Mouse (Mus musculus) forebrain, embryonic 14.5 days (tissue): ENCODE results near the gene St7. TPM values are rescaled to one million over a fixed set of nuclear protein-coding genes. Genes with fewer than 3 reads are reported as not detected.
A peak's percentile ranks its signal among the peaks of the same experiment; 100 is the strongest.

ENCODE experiments used
- ATAC-seq: fragments of 200-750 bp; cut with Nextera tagmentation; 2 replicates; pipeline ENCODE4 v1.8.0; 2017; ENCODE audit warnings: mild to moderate bottlenecking, moderate library complexity
- DNase-seq: peaks from one replicate; pipeline ENCODE4 v3.0.0-alpha.2; 2015; ENCODE audit warnings: low spot score
- H3K27ac ChIP-seq: fragments of 300-500 bp; sonication (generic); 2 replicates; pipeline ENCODE4 v1.5.1; 2014; ENCODE audit warnings: low read depth, mild to moderate bottlenecking, control low read depth, low read length, moderate library complexity
- H3K27me3 ChIP-seq: fragments of 300-500 bp; sonication (generic); replicated peaks from 2 replicates; pipeline ENCODE4 v1.6.1; 2014; ENCODE audit warnings: low read length, control low read depth, mixed read lengths; ENCODE audit not compliant: control insufficient read depth, insufficient read depth
- H3K36me3 ChIP-seq: fragments of 300-500 bp; sonication (generic); 2 replicates; pipeline ENCODE4 v1.6.1; 2014; ENCODE audit warnings: low read length, control low read depth; ENCODE audit not compliant: control insufficient read depth, insufficient read depth
- H3K4me1 ChIP-seq: fragments of 300-500 bp; sonication (generic); 2 replicates; pipeline ENCODE4 v1.6.1; 2014; ENCODE audit warnings: antibody characterized with exemption, low read length, control low read depth; ENCODE audit not compliant: control insufficient read depth, insufficient read depth
- H3K4me2 ChIP-seq: fragments of 300-500 bp; sonication (generic); 2 replicates; pipeline ENCODE4 v1.6.1; 2014; ENCODE audit warnings: mild to moderate bottlenecking, control low read depth, low read length
- H3K4me3 ChIP-seq: fragments of 300-500 bp; sonication (generic); 2 replicates; pipeline ENCODE4 v1.5.1; 2014; ENCODE audit warnings: low read depth, low read length, control low read depth
- H3K9ac ChIP-seq: fragments of 300-500 bp; sonication (generic); 2 replicates; pipeline ENCODE4 v1.6.1; 2014; ENCODE audit warnings: mild to moderate bottlenecking, low read length, control low read depth, moderate library complexity
- H3K9me3 ChIP-seq: fragments of 300-500 bp; sonication (generic); replicated peaks from 2 replicates; pipeline ENCODE4 v1.6.1; 2016; ENCODE audit warnings: low read length, control low read depth, mixed read lengths; ENCODE audit not compliant: control insufficient read depth
- WGBS: fragments of 180-500 bp; shearing (Covaris S2); extraction: QIAGEN DNeasy Blood & Tissue Kit; methylation state at CpG from one replicate; pipeline ENCODE4 v1.1.7; 2014; 5-methylcytosine and 5-hydroxymethylcytosine counted together
- polyA plus RNA-seq: library from polyadenylated mRNA; unstranded; fragments of >200 nt; fragmentation: Nextera tagmentation; extraction: Ambion mirVana; gene quantifications from 2 replicates; pipeline ENCODE4 v1.2.1, GENCODE M21; 2014

The St7 gene
- polyA plus RNA-seq, 1 experiment from 2014 or later: 55.2 TPM

DNA sequence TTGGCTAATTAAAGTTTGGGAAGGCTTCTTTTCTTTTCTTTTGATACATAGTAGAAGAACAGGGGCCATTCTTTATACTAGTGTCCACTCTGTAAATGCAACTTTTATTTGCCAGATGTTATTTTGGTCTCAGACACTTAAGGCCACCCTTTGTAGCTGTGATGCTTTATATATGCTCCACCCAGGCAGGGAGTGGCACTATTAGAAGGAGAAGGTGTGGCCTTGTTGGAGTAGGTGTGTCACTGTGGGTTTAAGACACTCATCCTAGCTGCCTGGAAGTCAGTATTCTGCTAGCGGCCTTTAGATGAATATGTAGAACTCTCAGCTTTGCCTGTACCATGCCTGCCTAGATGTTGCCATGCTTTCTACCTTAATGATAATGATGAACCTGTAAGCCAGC, 137.2 kb downstream of the St7 start:
- Histone ChIP-seq H3K9me3 (no peaks in the 10 kb centered on the region), H3K4me3 (no peak overlapping the region), H3K4me2 (no peak overlapping the region), H3K27ac (no peak overlapping the region), H3K36me3 (peaks cover 7% of the 10 kb centered on the region; the same call in 1 of the 2 replicates), H3K9ac (no peak overlapping the region), H3K27me3 (no peaks in the 10 kb centered on the region), H3K4me1 (no peaks in the 10 kb centered on the region)
- ATAC-seq (no peak), DNase-seq (no peak)
- WGBS: 97% methylated on average over 1 of the region's 1 CpGs

DNA sequence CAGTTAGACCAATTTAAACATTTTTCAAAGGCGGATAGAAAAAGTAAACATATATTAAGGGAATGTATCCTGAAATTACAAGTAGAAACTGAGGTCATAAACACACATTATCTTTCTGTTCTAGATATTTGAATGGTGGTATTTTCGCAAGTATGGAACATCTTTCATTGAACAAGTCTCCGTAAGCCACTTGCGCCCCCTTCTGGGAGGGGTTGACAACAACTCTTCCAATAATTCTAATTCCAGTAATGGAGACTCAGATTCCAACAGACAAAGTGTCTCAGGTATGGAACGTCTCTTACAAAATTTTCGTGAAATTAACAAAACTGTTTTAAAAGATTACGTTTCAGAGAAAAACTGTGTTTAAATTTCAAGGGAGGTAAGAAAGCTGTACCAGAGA, 141.8 kb downstream of the St7 start:
- no peaks in the 10 kb centered on the region for H3K4me1 ChIP-seq
- 40% methylated on average over 7 of the region's 7 CpGs for WGBS
- ATAC-seq: no peak
- H3K4me2 ChIP-seq: no peak overlapping the region
- DNase-seq: peak; percentile 80
- no peak overlapping the region for H3K27ac ChIP-seq
- H3K27me3 ChIP-seq: no peaks in the 10 kb centered on the region
- no peaks in the 10 kb centered on the region for H3K9me3 ChIP-seq
- H3K36me3 ChIP-seq: peaks cover 11% of the 10 kb centered on the region
- H3K4me3 ChIP-seq: no peak overlapping the region
- no peak overlapping the region for H3K9ac ChIP-seq

DNA sequence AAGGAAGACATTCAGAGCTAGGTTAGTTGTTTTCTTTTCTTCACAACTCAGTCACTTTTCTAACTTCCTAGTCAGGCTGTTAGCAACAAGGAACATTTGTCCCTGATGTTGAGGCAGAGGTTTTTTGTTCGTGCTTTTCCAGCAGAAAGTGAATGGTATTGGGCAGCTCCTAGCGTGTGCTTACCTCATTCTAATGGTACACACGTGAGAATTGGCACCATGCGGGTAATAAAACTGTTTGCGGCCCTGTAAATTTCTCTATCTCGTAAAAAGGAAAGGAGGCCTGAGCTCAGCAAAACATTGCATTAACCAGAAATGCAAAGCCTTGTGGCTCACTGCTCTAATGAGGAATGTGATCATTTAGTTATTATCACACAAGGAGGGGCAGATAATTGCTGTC, 143.0 kb downstream of the St7 start:
- H3K36me3 ChIP-seq: peaks cover 18% of the 10 kb centered on the region
- ATAC-seq: no peak
- WGBS: 81% methylated on average over 6 of the region's 6 CpGs
- DNase-seq: no peak
- no peaks in the 10 kb centered on the region for H3K9me3 ChIP-seq
- no peak overlapping the region for H3K9ac ChIP-seq
- H3K4me3 ChIP-seq: no peak overlapping the region
- no peak overlapping the region for H3K4me2 ChIP-seq
- H3K4me1 ChIP-seq: no peaks in the 10 kb centered on the region
- no peak overlapping the region for H3K27ac ChIP-seq
- no peaks in the 10 kb centered on the region for H3K27me3 ChIP-seq

DNA sequence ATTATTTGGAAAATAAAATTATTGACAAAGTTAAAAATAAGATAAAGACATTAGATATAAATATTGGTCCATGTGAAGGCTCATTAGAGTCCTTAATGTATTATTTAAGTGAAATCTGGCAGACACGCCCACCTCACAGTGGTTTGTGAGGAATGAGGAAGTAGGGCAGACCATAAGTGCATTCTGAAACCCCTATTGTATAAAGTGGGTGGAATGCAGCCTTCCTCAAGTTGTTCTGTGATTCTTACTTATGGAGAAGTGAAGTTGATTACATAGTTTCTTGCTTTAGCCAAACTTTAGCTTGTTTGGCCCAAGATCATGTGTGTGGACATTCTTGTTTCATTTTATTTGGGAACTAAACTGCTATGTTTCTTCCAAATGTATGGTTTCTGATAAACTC, 144.9 kb downstream of the St7 start:
- H3K9me3 ChIP-seq: no peaks in the 10 kb centered on the region
- H3K4me1 ChIP-seq: no peaks in the 10 kb centered on the region
- no peak for ATAC-seq
- H3K4me3 ChIP-seq: no peak overlapping the region
- H3K36me3 ChIP-seq: peaks cover 18% of the 10 kb centered on the region
- H3K4me2 ChIP-seq: no peak overlapping the region
- no peak overlapping the region for H3K27ac ChIP-seq
- 80% methylated on average over 1 of the region's 1 CpGs for WGBS
- no peak overlapping the region for H3K9ac ChIP-seq
- no peaks in the 10 kb centered on the region for H3K27me3 ChIP-seq
- DNase-seq: no peak

DNA sequence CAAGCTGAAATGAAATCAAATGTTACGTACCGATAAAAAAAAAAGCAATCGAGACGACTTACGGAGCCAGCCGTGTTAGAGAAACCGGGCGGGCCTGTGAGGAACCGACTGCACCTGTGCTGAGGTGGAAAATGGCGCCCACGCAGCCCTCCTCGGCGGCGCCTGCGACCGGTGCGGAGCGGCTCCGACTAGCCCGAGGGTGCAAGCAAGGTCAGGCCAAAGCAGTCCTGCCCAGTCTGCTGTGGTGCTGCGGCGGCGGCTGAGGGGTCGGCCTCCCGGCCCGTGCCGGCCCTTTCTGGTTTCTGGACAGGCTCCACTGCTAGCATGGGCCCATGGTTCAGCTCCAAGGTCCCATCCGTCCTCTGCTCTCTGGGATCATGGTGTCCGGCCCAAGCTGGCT, 147.7 kb downstream of the St7 start:
- H3K9me3 ChIP-seq: no peaks in the 10 kb centered on the region
- ATAC-seq (no peak), DNase-seq (no peak)
- H3K27me3 ChIP-seq: no peaks in the 10 kb centered on the region
- 81% methylated on average over 29 of the region's 29 CpGs for WGBS
- H3K4me1 ChIP-seq: no peaks in the 10 kb centered on the region
- H3K27ac ChIP-seq: no peak overlapping the region
- no peak overlapping the region for H3K4me2 ChIP-seq
- H3K4me3 ChIP-seq: no peak overlapping the region
- peaks cover 12% of the 10 kb centered on the region for H3K36me3 ChIP-seq
- H3K9ac ChIP-seq: no peak overlapping the region

DNA sequence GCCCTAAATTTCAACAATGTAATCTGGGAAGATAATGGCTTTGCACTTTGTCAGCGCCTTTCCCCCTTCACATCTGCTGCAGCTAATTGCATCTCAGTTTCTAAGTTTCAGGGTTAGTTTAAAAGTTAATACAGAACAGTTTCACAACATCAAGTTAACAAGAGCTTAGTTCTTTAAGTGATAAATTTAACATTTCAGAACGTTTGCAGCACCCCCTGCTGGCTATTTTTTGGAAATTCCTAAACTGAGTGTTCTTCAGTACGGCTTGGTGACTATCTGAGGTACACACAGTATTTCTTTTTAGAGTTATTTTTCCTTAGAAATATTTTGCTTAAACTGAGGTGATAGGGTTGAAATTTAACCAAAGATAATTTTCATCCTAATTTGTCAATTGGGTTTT, 150.0 kb downstream of the St7 start:
- Histone ChIP-seq H3K4me3 (no peak overlapping the region), H3K27ac (no peak overlapping the region), H3K4me2 (no peak overlapping the region), H3K36me3 (peaks cover 13% of the 10 kb centered on the region; the same call in 1 of the 2 replicates), H3K27me3 (no peaks in the 10 kb centered on the region), H3K9me3 (no peaks in the 10 kb centered on the region), H3K4me1 (no peaks in the 10 kb centered on the region), H3K9ac (no peak overlapping the region)
- ATAC-seq: no peak
- WGBS: 37% methylated on average over 3 of the region's 3 CpGs
- DNase-seq: peak; percentile 82

DNA sequence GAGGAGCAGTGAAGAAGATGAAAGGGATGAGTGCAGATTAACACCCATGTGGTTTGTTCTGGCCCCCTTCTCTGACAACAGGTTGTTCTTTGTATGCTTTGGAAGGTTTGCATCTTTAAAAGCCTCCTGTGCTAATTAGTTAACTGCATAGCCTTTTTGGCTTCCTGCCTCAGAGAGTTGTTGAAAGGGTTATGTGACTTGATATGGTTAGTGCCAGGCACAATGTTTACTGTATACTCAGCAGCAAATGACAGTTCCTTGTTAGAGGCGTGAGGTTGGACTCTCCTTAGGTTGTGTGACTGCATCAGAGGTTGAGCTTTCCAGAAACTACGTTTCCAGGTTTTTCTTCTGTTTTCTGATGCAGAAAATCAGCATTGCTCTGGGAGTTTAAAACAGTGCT, 158.6 kb downstream of the St7 start:
- DNase-seq (peak; percentile 54), ATAC-seq (peak; percentile 58; the same call in 1 of the 2 replicates)
- Histone ChIP-seq H3K9me3 (no peaks in the 10 kb centered on the region), H3K4me3 (no peak overlapping the region), H3K27me3 (no peaks in the 10 kb centered on the region), H3K4me1 (no peaks in the 10 kb centered on the region), H3K27ac (no peak overlapping the region), H3K4me2 (no peak overlapping the region), H3K9ac (no peak overlapping the region), H3K36me3 (peaks cover 32% of the 10 kb centered on the region)
- 38% methylated on average over 2 of the region's 2 CpGs for WGBS

DNA sequence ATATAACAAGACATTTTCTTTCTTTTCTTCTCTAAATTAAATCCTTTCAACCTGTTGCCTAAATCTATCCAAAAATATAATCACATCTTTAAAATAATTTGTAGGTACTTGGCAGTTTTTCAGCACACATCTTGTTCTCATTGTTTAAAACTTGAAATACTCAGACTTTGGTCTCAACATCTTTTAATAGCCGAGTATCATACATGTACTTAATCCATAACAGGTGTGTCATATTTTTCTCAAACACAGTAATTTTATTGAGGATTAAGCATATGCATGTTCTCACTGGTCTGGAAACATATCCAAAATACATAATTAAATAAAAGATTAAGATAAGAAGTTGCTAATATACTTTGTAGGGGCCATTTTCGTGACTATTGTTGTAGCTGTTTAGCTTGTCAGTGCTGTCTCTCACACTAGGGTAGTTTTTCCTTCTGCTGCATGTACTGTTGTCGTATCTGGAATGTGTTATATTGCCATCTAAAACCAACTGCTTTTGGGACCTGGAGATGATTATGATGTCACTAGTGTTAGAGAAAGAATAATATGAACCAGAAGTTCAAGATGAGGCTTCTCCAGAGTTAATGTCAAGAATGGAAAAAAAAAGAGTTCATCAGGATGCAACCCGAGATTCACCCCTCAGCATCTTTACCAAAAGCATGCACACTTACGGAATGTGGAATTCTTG, 161.0 kb downstream of the St7 start:
- DNase-seq (no peak), ATAC-seq (no peak)
- no peak overlapping the region for H3K27ac ChIP-seq
- no peak overlapping the region for H3K4me2 ChIP-seq
- peaks cover 35% of the 10 kb centered on the region for H3K36me3 ChIP-seq
- H3K27me3 ChIP-seq: no peaks in the 10 kb centered on the region
- H3K9ac ChIP-seq: no peak overlapping the region
- 91% methylated on average over 5 of the region's 5 CpGs for WGBS
- no peaks in the 10 kb centered on the region for H3K9me3 ChIP-seq
- H3K4me1 ChIP-seq: no peaks in the 10 kb centered on the region
- H3K4me3 ChIP-seq: no peak overlapping the region

DNA sequence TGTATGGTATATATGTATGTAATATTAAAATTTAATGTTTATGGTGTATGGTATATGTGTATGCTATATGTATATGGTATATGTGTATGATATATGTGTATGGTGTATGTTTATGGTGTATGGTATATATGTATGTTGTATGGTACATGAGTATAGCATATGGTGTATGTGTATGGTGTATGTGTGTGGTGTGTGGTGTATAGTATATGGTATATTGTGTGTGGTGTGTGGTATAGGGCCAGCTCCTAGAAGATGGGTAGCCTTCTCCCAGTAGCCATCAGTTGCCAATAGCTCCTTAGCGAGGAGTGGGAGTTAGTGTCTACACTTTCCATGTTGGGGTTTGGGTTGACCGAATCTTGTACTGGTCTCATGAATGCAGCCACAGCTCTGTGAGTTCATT, 162.9 kb downstream of the St7 start:
- Histone ChIP-seq H3K9me3 (no peaks in the 10 kb centered on the region), H3K4me2 (no peak overlapping the region), H3K27me3 (no peaks in the 10 kb centered on the region), H3K4me3 (no peak overlapping the region), H3K4me1 (no peaks in the 10 kb centered on the region), H3K9ac (no peak overlapping the region), H3K36me3 (peaks cover 38% of the 10 kb centered on the region), H3K27ac (no peak overlapping the region)
- no peak for DNase-seq
- 100% methylated on average over 2 of the region's 2 CpGs for WGBS
- no peak for ATAC-seq
